Mouse (Mus musculus): Measurements from ENCODE around the gene Gramd4. TPM values are rescaled to one million over a fixed set of nuclear protein-coding genes. Genes with fewer than 3 reads are reported as not detected.

Gene Gramd4
- polyA plus RNA-seq, 1 experiment = 36.2 TPM

DNA sequence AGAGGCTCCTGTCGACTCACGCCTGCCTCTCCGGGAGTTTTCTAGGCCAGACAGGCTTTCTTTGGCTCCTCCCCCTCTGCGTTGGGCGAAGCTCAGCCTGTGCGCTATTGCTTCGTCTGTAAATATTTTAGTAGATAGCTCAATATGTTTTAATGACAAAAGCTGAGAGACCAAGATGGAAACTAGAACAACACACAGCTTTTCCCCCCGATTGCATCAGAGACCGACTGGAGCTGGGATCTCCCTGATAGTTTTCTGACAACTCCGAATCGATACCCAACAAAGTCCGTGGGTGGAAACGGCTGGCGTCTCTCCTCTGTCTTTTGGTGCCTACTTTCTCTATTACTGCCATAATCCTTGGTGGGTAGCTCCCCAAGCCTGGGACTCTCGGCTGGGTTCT is 44.8 kb downstream of the Gramd4 start:
- Histone ChIP-seq H3K36me3 (ENCODE audit: control insufficient read depth, insufficient read depth) (peaks cover 76% of the 10 kb centered on the region), H3K79me2 (ENCODE audit: control insufficient read depth, insufficient read depth) (peaks cover 92% of the 10 kb centered on the region), H3ac (ENCODE audit: control insufficient read depth, insufficient read length, low read depth) (no peak overlapping the region), H3K79me3 (ENCODE audit: low read depth) (peaks cover 40% of the 10 kb centered on the region), H3K4me3 (ENCODE audit: insufficient read depth, poor library complexity, severe bottlenecking) (no peak overlapping the region), H3K27me3 (ENCODE audit: control insufficient read depth, insufficient read depth, insufficient read length) (no peaks in the 10 kb centered on the region)
- TF ChIP-seq MYOG (IDR thresholded peaks at IDR 0.05; ENCODE audit: control insufficient read depth, extremely low read depth, insufficient read length) = no peak
- TF ChIP-seq CTCF (IDR thresholded peaks at IDR 0.05; ENCODE audit: control insufficient read depth, insufficient read depth, insufficient read length) = no peak
- TF ChIP-seq MAX (IDR thresholded peaks at IDR 0.05) = no peak
- no peak for TF ChIP-seq USF1 (IDR thresholded peaks at IDR 0.05; ENCODE audit: low read depth)

DNA sequence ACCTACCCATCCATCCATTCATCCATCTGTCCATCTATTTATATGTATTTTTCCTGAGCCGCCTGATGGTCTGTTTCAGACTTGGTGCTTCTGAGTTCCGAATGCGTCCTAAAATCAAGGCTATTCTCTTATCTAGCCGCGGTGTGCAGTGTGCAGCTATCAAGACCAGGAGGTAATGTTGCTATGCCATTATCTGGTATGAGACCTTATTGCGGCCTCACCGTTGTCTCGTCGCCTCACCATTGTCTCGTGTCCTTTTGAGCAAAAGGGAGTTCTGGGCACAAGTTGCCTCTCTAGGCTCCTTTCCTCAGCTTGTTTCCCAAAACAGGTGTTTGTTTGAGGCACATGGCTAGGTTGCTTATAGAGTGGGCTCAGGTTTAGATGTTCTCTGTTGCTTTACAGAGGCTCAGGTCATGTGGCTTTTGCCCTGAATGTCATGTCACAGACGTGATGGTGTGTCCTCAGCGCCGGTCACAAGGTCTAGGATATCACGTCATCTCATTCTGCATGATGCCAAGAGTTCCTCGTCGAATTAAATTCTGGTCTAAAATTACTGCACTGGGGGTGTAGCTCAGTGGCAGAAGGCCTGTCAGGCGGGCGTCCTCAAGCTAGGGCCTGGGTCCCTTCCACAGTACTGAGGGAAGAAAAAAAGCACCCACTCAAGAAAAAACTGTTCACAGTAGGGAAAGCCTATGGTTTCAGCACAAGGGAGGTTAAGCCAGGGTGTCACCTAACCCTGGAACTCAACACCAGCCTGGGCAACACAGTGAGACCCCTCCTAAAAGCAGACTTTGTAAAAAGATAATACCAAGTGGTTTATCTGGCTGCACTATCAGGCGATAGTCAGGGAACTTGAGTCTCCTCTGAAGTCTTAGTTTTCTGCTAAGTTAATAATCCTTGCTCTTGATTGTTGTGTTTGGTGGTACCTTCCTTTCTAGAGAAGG is 47.2 kb downstream of the Gramd4 start:
- Histone ChIP-seq H3K79me3 (ENCODE audit: low read depth) (peaks cover 28% of the 10 kb centered on the region), H3K27me3 (ENCODE audit: control insufficient read depth, insufficient read depth, insufficient read length) (no peaks in the 10 kb centered on the region), H3ac (ENCODE audit: control insufficient read depth, insufficient read length, low read depth) (no peak overlapping the region), H3K79me2 (ENCODE audit: control insufficient read depth, insufficient read depth) (peaks cover 86% of the 10 kb centered on the region), H3K36me3 (ENCODE audit: control insufficient read depth, insufficient read depth) (peaks cover 77% of the 10 kb centered on the region), H3K4me3 (ENCODE audit: insufficient read depth, poor library complexity, severe bottlenecking) (no peak overlapping the region)
- TF ChIP-seq CTCF (IDR thresholded peaks at IDR 0.05; ENCODE audit: control insufficient read depth, insufficient read depth, insufficient read length) (no peak), USF1 (IDR thresholded peaks at IDR 0.05; ENCODE audit: low read depth) (no peak), MYOG (IDR thresholded peaks at IDR 0.05; ENCODE audit: control insufficient read depth, extremely low read depth, insufficient read length) (no peak), CEBPB (IDR thresholded peaks at IDR 0.05; ENCODE audit: low read depth) (no peak), FOSL1 (IDR thresholded peaks at IDR 0.05; ENCODE audit: insufficient read depth, low read length, poor library complexity, severe bottlenecking) (no peak), MYOD1 (IDR thresholded peaks at IDR 0.05; ENCODE audit: control insufficient read depth, insufficient read length, low read depth) (no peak), MAX (IDR thresholded peaks at IDR 0.05) (no peak)

DNA sequence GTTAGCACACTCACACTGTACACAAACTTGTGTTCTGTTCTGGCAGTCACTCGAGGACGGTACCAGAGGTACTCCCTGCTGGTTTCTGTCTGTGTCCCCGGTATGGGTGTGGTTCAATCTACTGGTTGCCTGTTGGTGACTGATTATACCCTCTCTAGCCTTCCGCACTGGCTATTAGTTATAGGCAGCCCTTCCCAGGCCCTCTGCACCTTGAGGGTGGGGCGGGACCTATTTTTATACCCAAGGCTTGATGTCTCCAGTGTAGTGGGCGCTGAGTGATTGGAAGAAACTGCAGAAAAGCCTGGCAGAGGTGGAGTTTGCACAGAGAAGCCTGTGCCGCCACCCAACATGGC is 47.8 kb downstream of the Gramd4 start:
- H3ac ChIP-seq (ENCODE audit: control insufficient read depth, insufficient read length, low read depth) = no peak overlapping the region
- TF ChIP-seq CTCF (IDR thresholded peaks at IDR 0.05; ENCODE audit: control insufficient read depth, insufficient read depth, insufficient read length) = no peak
- no peak for TF ChIP-seq CEBPB (IDR thresholded peaks at IDR 0.05; ENCODE audit: low read depth)
- H3K4me3 ChIP-seq (ENCODE audit: insufficient read depth, poor library complexity, severe bottlenecking) = no peak overlapping the region
- peaks cover 74% of the 10 kb centered on the region for H3K36me3 ChIP-seq (ENCODE audit: control insufficient read depth, insufficient read depth)
- no peaks in the 10 kb centered on the region for H3K27me3 ChIP-seq (ENCODE audit: control insufficient read depth, insufficient read depth, insufficient read length)
- H3K79me2 ChIP-seq (ENCODE audit: control insufficient read depth, insufficient read depth) = peaks cover 86% of the 10 kb centered on the region
- peaks cover 26% of the 10 kb centered on the region for H3K79me3 ChIP-seq (ENCODE audit: low read depth)

DNA sequence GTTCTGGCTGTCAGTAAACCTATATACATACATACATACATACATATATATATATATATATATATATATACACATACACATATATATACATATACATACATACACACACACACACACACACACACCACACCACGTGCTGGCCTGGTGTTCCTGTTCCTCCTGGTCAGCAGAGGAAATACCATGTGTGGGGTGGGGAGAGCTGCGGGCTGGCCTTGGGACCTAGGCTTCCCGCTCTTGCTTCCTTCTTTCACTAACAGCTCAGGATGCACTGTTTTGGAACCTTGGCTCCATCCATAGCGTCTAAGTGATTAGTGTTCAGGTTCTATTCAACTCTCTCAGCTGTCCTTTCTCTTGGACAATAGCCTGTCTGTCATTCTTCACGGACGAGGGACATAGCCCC is 48.3 kb downstream of the Gramd4 start:
- no peaks in the 10 kb centered on the region for H3K27me3 ChIP-seq (ENCODE audit: control insufficient read depth, insufficient read depth, insufficient read length)

DNA sequence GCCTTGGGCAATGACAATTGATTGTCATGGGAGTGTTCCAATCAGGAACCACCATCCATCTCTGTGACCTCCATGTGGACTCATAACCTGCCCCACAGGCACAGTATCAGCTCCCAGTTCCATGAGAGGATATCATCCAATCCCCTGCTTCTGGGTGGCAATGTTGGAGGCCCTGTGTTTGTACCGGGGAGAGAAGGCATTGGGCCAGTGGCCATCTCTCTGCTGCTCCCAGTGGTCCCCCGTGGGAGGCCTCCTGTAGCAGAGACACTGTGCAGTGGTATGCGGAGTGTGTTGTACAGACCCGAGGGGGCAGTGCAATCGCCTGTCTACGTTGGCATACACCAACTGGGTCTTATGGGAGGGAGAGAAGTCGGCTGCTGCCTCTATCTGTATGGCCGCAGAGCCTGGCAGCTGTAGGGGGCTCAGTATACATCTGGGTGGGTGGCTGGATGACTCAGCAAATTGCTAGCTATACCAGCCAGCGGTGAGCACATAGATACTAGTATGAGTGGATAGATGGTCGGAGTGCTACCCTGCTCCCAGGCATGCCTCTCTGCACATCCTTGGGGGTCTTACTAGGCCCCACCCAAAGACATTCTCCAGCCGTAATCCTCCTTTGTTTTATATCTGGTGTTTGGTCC is 50.5 kb downstream of the Gramd4 start:
- peaks cover 87% of the 10 kb centered on the region for H3K79me2 ChIP-seq (ENCODE audit: control insufficient read depth, insufficient read depth)

More for the DNA sequence above, 48.3 kb downstream of the Gramd4 start:
- H3K36me3 ChIP-seq (ENCODE audit: control insufficient read depth, insufficient read depth) = peaks cover 70% of the 10 kb centered on the region
- H3ac ChIP-seq (ENCODE audit: control insufficient read depth, insufficient read length, low read depth) = no peak overlapping the region
- H3K79me2 ChIP-seq (ENCODE audit: control insufficient read depth, insufficient read depth) = peaks cover 86% of the 10 kb centered on the region
- no peak for TF ChIP-seq CEBPB (IDR thresholded peaks at IDR 0.05; ENCODE audit: low read depth)
- no peak for TF ChIP-seq USF1 (IDR thresholded peaks at IDR 0.05; ENCODE audit: low read depth)
- TF ChIP-seq MYOG (IDR thresholded peaks at IDR 0.05; ENCODE audit: control insufficient read depth, extremely low read depth, insufficient read length) = no peak
- TF ChIP-seq MAX (IDR thresholded peaks at IDR 0.05) = no peak
- TF ChIP-seq FOSL1 (IDR thresholded peaks at IDR 0.05; ENCODE audit: insufficient read depth, low read length, poor library complexity, severe bottlenecking) = no peak
- no peak for TF ChIP-seq MYOD1 (IDR thresholded peaks at IDR 0.05; ENCODE audit: control insufficient read depth, insufficient read length, low read depth)
- TF ChIP-seq CTCF (IDR thresholded peaks at IDR 0.05; ENCODE audit: control insufficient read depth, insufficient read depth, insufficient read length) = no peak
- H3K79me3 ChIP-seq (ENCODE audit: low read depth) = peaks cover 27% of the 10 kb centered on the region
- H3K4me3 ChIP-seq (ENCODE audit: insufficient read depth, poor library complexity, severe bottlenecking) = no peak overlapping the region

More for the DNA sequence above, 50.5 kb downstream of the Gramd4 start:
- Histone ChIP-seq H3K36me3 (ENCODE audit: control insufficient read depth, insufficient read depth) (peaks cover 53% of the 10 kb centered on the region), H3K27me3 (ENCODE audit: control insufficient read depth, insufficient read depth, insufficient read length) (no peaks in the 10 kb centered on the region), H3K79me3 (ENCODE audit: low read depth) (peaks cover 35% of the 10 kb centered on the region), H3ac (ENCODE audit: control insufficient read depth, insufficient read length, low read depth) (no peak overlapping the region), H3K4me3 (ENCODE audit: insufficient read depth, poor library complexity, severe bottlenecking) (no peak overlapping the region)
- TF ChIP-seq MYOG (IDR thresholded peaks at IDR 0.05; ENCODE audit: control insufficient read depth, extremely low read depth, insufficient read length) (no peak), FOSL1 (IDR thresholded peaks at IDR 0.05; ENCODE audit: insufficient read depth, low read length, poor library complexity, severe bottlenecking) (no peak), CEBPB (IDR thresholded peaks at IDR 0.05; ENCODE audit: low read depth) (no peak), USF1 (IDR thresholded peaks at IDR 0.05; ENCODE audit: low read depth) (no peak)
